Mouse (Mus musculus): ENCODE measurements around the gene Kmt5c.

- peak; percentile 85 for TF ChIP-seq CTCF (IDR thresholded peaks at IDR 0.05; ENCODE audit: low read depth)
- TF ChIP-seq EP300 (IDR thresholded peaks at IDR 0.05; ENCODE audit: low read depth): no peak
These were observed 56.0 kb downstream of the Kmt5c start for GRCm38 (mm10) chr7:4795767-4796433.

Measured in liver, postnatal 0 days (tissue).